Mouse (Mus musculus): ENCODE data around the gene Tmem204. TPM values are rescaled to one million over a fixed set of nuclear protein-coding genes. Genes with fewer than 3 reads are reported as not detected.
"Not testable (repeated sequence)": the region's sequence is repeated elsewhere in the genome, so short reads cannot be mapped to it uniquely, and the experiment has no call there.

The Tmem204 gene
- polyA plus RNA-seq (2012; fragmentation: generic; extraction: Trizol), result 0.43 TPM

- no peak for TF ChIP-seq MAX (IDR thresholded peaks at IDR 0.05; ENCODE audit: low read depth)
- no peak for TF ChIP-seq MYOG (IDR thresholded peaks at IDR 0.05; ENCODE audit: control insufficient read depth in 1 of 3, insufficient read depth in 1 of 3, insufficient read length in 2 of 3, low read depth in 2 of 3)
- no peak for TF ChIP-seq MYOD1 (IDR thresholded peaks at IDR 0.05; ENCODE audit: control insufficient read depth in 1 of 3, insufficient read length in 2 of 3, low read depth in 2 of 3)
- TF ChIP-seq CEBPB (IDR thresholded peaks at IDR 0.05; ENCODE audit: insufficient read depth, poor library complexity, severe bottlenecking), result no peak
- TF ChIP-seq REST (IDR thresholded peaks at IDR 0.05; ENCODE audit: insufficient read depth, insufficient read length), result no peak
- TF ChIP-seq TCF3 (IDR thresholded peaks at IDR 0.05; ENCODE audit: insufficient read length, low read depth), result no peak
- TF ChIP-seq E2F4 (IDR thresholded peaks at IDR 0.05; ENCODE audit: insufficient read depth), result no peak
- no peak for TF ChIP-seq POLR2AphosphoS2 (IDR thresholded peaks at IDR 0.05; ENCODE audit: insufficient read length, low read depth)
- TF ChIP-seq USF1 (IDR thresholded peaks at IDR 0.05; ENCODE audit: low read depth), result no peak
- TF ChIP-seq POLR2A (IDR thresholded peaks at IDR 0.05; ENCODE audit: insufficient read length, low read depth), result no peak
- TF ChIP-seq TCF12 (IDR thresholded peaks at IDR 0.05; ENCODE audit: insufficient read depth, poor library complexity, severe bottlenecking), result no peak
- no peak for TF ChIP-seq SRF (IDR thresholded peaks at IDR 0.05; ENCODE audit: control insufficient read depth, insufficient read length, low read depth)
- Histone ChIP-seq H3K36me3 (ENCODE audit: control insufficient read depth, insufficient read depth) (no peaks in the 10 kb centered on the region), H3K4me2 (ENCODE audit: low read depth) (no peak within 1 kb of the TSS), H3K79me2 (ENCODE audit: control insufficient read depth, insufficient read depth) (no peaks in the 10 kb centered on the region), H3K27me3 (ENCODE audit: control insufficient read depth, insufficient read depth, insufficient read length) (no peaks in the 10 kb centered on the region), H3K4me3 (no peak within 1 kb of the TSS), H3ac (ENCODE audit: control insufficient read depth, insufficient read length) (no peak within 1 kb of the TSS)
Observed at GRCm38 (mm10) chr17:25083444-25083931, at the start of gene Tmem204. Gene Tmem204, minus strand, starts transcription at chr17:25083591.

- Histone ChIP-seq H3K36me3 (ENCODE audit: control insufficient read depth, insufficient read depth) (no peaks in the 10 kb centered on the region), H3K4me2 (ENCODE audit: low read depth) (no peak overlapping the region), H3K4me3 (no peak overlapping the region), H3ac (ENCODE audit: control insufficient read depth, insufficient read length) (no peak overlapping the region), H3K79me2 (ENCODE audit: control insufficient read depth, insufficient read depth) (peaks cover 17% of the 10 kb centered on the region), H3K27me3 (ENCODE audit: control insufficient read depth, insufficient read depth, insufficient read length) (no peaks in the 10 kb centered on the region)
- TF ChIP-seq MYOG (IDR thresholded peaks at IDR 0.05; ENCODE audit: control insufficient read depth in 1 of 3, insufficient read depth in 1 of 3, insufficient read length in 2 of 3, low read depth in 2 of 3), result no peak
- no peak for TF ChIP-seq MYOD1 (IDR thresholded peaks at IDR 0.05; ENCODE audit: control insufficient read depth in 1 of 3, insufficient read length in 2 of 3, low read depth in 2 of 3)
- TF ChIP-seq POLR2AphosphoS2 (IDR thresholded peaks at IDR 0.05; ENCODE audit: insufficient read length, low read depth), result no peak
- no peak for TF ChIP-seq CEBPB (IDR thresholded peaks at IDR 0.05; ENCODE audit: insufficient read depth, poor library complexity, severe bottlenecking)
Observed at GRCm38 (mm10) chr17:25130060-25130459, 46.7 kb upstream of the Tmem204 start.

- Histone ChIP-seq H3K4me3 (no peak overlapping the region), H3K4me2 (ENCODE audit: low read depth) (no peak overlapping the region), H3ac (ENCODE audit: control insufficient read depth, insufficient read length) (no peak overlapping the region), H3K36me3 (ENCODE audit: control insufficient read depth, insufficient read depth) (no peaks in the 10 kb centered on the region), H3K79me2 (ENCODE audit: control insufficient read depth, insufficient read depth) (no peaks in the 10 kb centered on the region), H3K27me3 (ENCODE audit: control insufficient read depth, insufficient read depth, insufficient read length) (peaks cover 6% of the 10 kb centered on the region)
- TF ChIP-seq SRF (IDR thresholded peaks at IDR 0.05; ENCODE audit: control insufficient read depth, insufficient read length, low read depth) (no peak), MYOG (IDR thresholded peaks at IDR 0.05; ENCODE audit: control insufficient read depth in 1 of 3, insufficient read depth in 1 of 3, insufficient read length in 2 of 3, low read depth in 2 of 3) (no peak), MAX (IDR thresholded peaks at IDR 0.05; ENCODE audit: low read depth) (no peak), REST (IDR thresholded peaks at IDR 0.05; ENCODE audit: insufficient read depth, insufficient read length) (no peak), E2F4 (IDR thresholded peaks at IDR 0.05; ENCODE audit: insufficient read depth) (no peak), CEBPB (IDR thresholded peaks at IDR 0.05; ENCODE audit: insufficient read depth, poor library complexity, severe bottlenecking) (no peak), MYOD1 (IDR thresholded peaks at IDR 0.05; ENCODE audit: control insufficient read depth in 1 of 3, insufficient read length in 2 of 3, low read depth in 2 of 3) (no peak), TCF3 (IDR thresholded peaks at IDR 0.05; ENCODE audit: insufficient read length, low read depth) (no peak), POLR2AphosphoS2 (IDR thresholded peaks at IDR 0.05; ENCODE audit: insufficient read length, low read depth) (no peak), POLR2A (IDR thresholded peaks at IDR 0.05; ENCODE audit: insufficient read length, low read depth) (no peak), USF1 (IDR thresholded peaks at IDR 0.05; ENCODE audit: low read depth) (no peak), TCF12 (IDR thresholded peaks at IDR 0.05; ENCODE audit: insufficient read depth, poor library complexity, severe bottlenecking) (no peak)
Observed at GRCm38 (mm10) chr17:25127681-25128080, 44.3 kb upstream of the Tmem204 start.

GRCm38 (mm10) chr17:25127079-25127478 is 43.7 kb upstream of the Tmem204 start:
- Histone ChIP-seq H3K4me2 (ENCODE audit: low read depth) (peak overlapping the region; percentile 44), H3K36me3 (ENCODE audit: control insufficient read depth, insufficient read depth) (no peaks in the 10 kb centered on the region), H3K27me3 (ENCODE audit: control insufficient read depth, insufficient read depth, insufficient read length) (peaks cover 6% of the 10 kb centered on the region), H3ac (ENCODE audit: control insufficient read depth, insufficient read length) (no peak overlapping the region), H3K79me2 (ENCODE audit: control insufficient read depth, insufficient read depth) (no peaks in the 10 kb centered on the region), H3K4me3 (no peak overlapping the region)
- TF ChIP-seq CEBPB (IDR thresholded peaks at IDR 0.05; ENCODE audit: insufficient read depth, poor library complexity, severe bottlenecking) (no peak), MYOG (IDR thresholded peaks at IDR 0.05; ENCODE audit: control insufficient read depth in 1 of 3, insufficient read depth in 1 of 3, insufficient read length in 2 of 3, low read depth in 2 of 3) (peak; percentile 27 to 60 (median 42)), MYOD1 (IDR thresholded peaks at IDR 0.05; ENCODE audit: control insufficient read depth in 1 of 3, insufficient read length in 2 of 3, low read depth in 2 of 3) (peak; percentile 16 to 60 (median 57))

GRCm38 (mm10) chr17:25125442-25126060 is 42.2 kb upstream of the Tmem204 start:
- H3K79me2 ChIP-seq (ENCODE audit: control insufficient read depth, insufficient read depth); H3ac ChIP-seq (ENCODE audit: control insufficient read depth, insufficient read length); H3K27me3 ChIP-seq (ENCODE audit: control insufficient read depth, insufficient read depth, insufficient read length); H3K4me3 ChIP-seq; H3K36me3 ChIP-seq (ENCODE audit: control insufficient read depth, insufficient read depth); H3K4me2 ChIP-seq (ENCODE audit: low read depth): not testable (repeated sequence)

All from myocyte (in vitro differentiated cells).